Mouse (Mus musculus) heart, embryonic 13.5 days (tissue): ENCODE results near the gene Gdf10. TPM values are rescaled to one million over a fixed set of nuclear protein-coding genes. Genes with fewer than 3 reads are reported as not detected.

Experiments
- ATAC-seq: fragments of 200-750 bp; cut with Nextera tagmentation; 2 replicates; pipeline ENCODE4 v1.8.0; 2017; ENCODE audit warnings: moderate TSS enrichment; ENCODE audit not compliant: insufficient number of reproducible peaks, low FRiP score, low TSS enrichment; ENCODE audit errors: extremely low read depth
- H3K27ac ChIP-seq: fragments of 300-500 bp; sonication (generic); replicated peaks from 2 replicates; pipeline ENCODE4 v1.5.1; 2015; ENCODE audit warnings: moderate library complexity, mild to moderate bottlenecking, inconsistent platforms
- H3K27me3 ChIP-seq: fragments of 300-500 bp; sonication (generic); replicated peaks from 2 replicates; pipeline ENCODE4 v1.6.1; 2015; ENCODE audit warnings: mild to moderate bottlenecking, inconsistent platforms
- H3K36me3 ChIP-seq: fragments of 300-500 bp; sonication (generic); 2 replicates; pipeline ENCODE4 v1.6.1; 2015; ENCODE audit warnings: mild to moderate bottlenecking, inconsistent platforms
- H3K4me1 ChIP-seq: fragments of 300-500 bp; sonication (generic); 2 replicates; pipeline ENCODE4 v1.6.1; 2015; ENCODE audit warnings: inconsistent platforms
- H3K4me2 ChIP-seq: fragments of 300-500 bp; sonication (generic); 2 replicates; pipeline ENCODE4 v1.6.1; 2015; ENCODE audit warnings: inconsistent platforms, mild to moderate bottlenecking, moderate library complexity
- H3K4me3 ChIP-seq: fragments of 300-500 bp; sonication (generic); 2 replicates; pipeline ENCODE4 v1.5.1; 2015; ENCODE audit warnings: moderate library complexity, mild to moderate bottlenecking, inconsistent platforms
- H3K9ac ChIP-seq: fragments of 300-500 bp; sonication (generic); 2 replicates; pipeline ENCODE4 v1.6.1; 2015; ENCODE audit warnings: inconsistent platforms, mild to moderate bottlenecking, moderate library complexity
- H3K9me3 ChIP-seq: fragments of 300-500 bp; sonication (generic); 2 replicates; pipeline ENCODE4 v1.6.1; 2016; ENCODE audit warnings: inconsistent platforms
- WGBS: fragments of 180-500 bp; shearing (Covaris S2); methylation state at CpG from one replicate; pipeline ENCODE4 v1.1.7; 2015; ENCODE audit warnings: mixed read lengths; 5-methylcytosine and 5-hydroxymethylcytosine counted together
- polyA plus RNA-seq: library from polyadenylated mRNA; unstranded; fragments of >200 nt; fragmentation: Nextera tagmentation; extraction: Ambion mirVana; gene quantifications from 2 replicates; pipeline ENCODE4 v1.2.1, GENCODE M21; 2015

Gene Gdf10
- polyA plus RNA-seq, 1 experiment from 2014 or later: 5.0 TPM

DNA sequence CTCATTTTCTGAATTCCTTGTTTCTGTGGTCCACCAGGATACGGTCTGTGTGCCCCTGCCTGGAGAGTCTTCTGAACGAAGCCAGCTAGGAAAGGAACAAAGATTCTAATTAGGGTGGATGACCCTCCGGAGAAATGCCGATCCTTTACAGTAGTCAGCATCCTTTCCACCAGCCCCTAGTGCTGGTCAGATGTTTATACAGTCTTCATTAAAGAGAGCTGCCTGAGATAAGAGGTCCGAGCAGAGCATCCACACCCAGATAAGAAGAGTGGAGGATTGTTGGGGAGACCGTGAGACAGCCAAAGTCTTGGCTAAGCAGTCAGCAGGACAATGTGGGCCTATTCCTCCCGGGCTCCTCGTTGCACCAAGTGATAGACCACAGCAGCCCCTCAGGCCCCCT, 17.4 kb downstream of the Gdf10 start, which contains the start of gene Gdf2:
TSS of gene Gdf2 (plus strand) at position 301 of the 400 bp plus-strand sequence.
- Histone ChIP-seq H3K9me3 (no peaks in the 10 kb centered on the region), H3K27ac (no peak within 1 kb of the TSS), H3K4me1 (peaks cover 16% of the 10 kb centered on the region), H3K36me3 (no peaks in the 10 kb centered on the region), H3K4me3 (no peak within 1 kb of the TSS), H3K9ac (no peak within 1 kb of the TSS), H3K27me3 (peaks cover 16% of the 10 kb centered on the region), H3K4me2 (peak within 1 kb of the TSS; percentile 25; the same call in 1 of the 2 replicates)
- 17% methylated on average over 8 of the region's 8 CpGs for WGBS
- no peak for ATAC-seq

DNA sequence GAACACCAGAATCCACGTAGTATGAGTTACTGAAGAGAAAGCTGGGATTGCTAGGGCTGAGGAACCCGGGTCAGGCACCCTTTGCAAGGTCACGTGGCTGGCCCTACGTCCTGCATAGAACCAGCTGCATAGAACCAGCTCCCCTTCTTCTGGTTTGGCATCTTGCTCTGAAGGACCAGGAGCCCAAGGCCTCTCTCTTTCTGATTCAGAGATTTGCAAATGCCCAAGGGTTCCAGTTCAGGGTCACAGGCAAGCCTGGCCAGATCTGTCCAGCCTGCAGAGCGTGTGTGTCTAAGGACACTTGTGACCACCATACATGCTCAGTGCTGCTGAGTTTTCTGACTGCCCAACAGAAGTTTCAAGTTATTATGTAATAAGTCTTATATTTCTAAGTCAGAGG, 18.8 kb downstream of the Gdf10 start:
- Histone ChIP-seq H3K27ac (no peak overlapping the region), H3K9me3 (no peaks in the 10 kb centered on the region), H3K9ac (no peak overlapping the region), H3K4me3 (no peak overlapping the region), H3K4me2 (no peak overlapping the region), H3K27me3 (0 out of 2 replicates have a peak, but pooled peaks cover 3% of the 10 kb centered on the region), H3K4me1 (peaks cover 16% of the 10 kb centered on the region), H3K36me3 (no peaks in the 10 kb centered on the region)
- 60% methylated on average over 5 of the region's 5 CpGs for WGBS
- ATAC-seq: no peak

DNA sequence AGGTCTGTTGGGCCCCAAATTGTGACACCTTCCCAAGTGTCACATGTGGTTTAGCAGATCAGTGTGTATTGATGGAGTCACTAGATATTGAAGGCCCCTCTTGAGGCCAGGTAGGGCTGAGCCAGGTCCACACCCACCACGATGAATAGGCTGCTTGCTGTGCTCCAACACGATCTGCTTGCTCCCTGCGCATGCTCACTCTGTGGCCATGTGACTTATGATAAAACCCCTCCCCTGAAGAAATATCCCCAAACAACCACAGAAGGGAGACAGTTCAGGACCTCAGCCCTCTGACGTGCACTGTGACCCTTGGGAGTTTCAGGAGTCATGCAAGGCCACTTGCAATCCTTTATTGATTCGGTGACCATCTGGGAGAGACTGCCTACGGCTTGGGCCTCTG, 22.7 kb downstream of the Gdf10 start:
- no peak overlapping the region for H3K27ac ChIP-seq
- ATAC-seq: no peak
- H3K9ac ChIP-seq: no peak overlapping the region
- H3K4me2 ChIP-seq: no peak overlapping the region
- H3K4me3 ChIP-seq: no peak overlapping the region
- 72% methylated on average over 6 of the region's 6 CpGs for WGBS
- no peaks in the 10 kb centered on the region for H3K36me3 ChIP-seq
- H3K27me3 ChIP-seq: no peaks in the 10 kb centered on the region
- no peaks in the 10 kb centered on the region for H3K9me3 ChIP-seq
- H3K4me1 ChIP-seq: peaks cover 6% of the 10 kb centered on the region; the same call in 1 of the 2 replicates

GRCm38 (mm10) chr14:33952233-33952981, 29.0 kb downstream of the Gdf10 start:
- H3K36me3 ChIP-seq: no peaks in the 10 kb centered on the region
- H3K9ac ChIP-seq: no peak overlapping the region
- no peak for ATAC-seq
- H3K4me3 ChIP-seq: no peak overlapping the region
- H3K4me1 ChIP-seq: no peaks in the 10 kb centered on the region
- H3K4me2 ChIP-seq: no peak overlapping the region
- H3K27ac ChIP-seq: no peak overlapping the region
- 50% methylated on average over 6 of the region's 6 CpGs for WGBS
- no peaks in the 10 kb centered on the region for H3K27me3 ChIP-seq
- H3K9me3 ChIP-seq: no peaks in the 10 kb centered on the region

DNA sequence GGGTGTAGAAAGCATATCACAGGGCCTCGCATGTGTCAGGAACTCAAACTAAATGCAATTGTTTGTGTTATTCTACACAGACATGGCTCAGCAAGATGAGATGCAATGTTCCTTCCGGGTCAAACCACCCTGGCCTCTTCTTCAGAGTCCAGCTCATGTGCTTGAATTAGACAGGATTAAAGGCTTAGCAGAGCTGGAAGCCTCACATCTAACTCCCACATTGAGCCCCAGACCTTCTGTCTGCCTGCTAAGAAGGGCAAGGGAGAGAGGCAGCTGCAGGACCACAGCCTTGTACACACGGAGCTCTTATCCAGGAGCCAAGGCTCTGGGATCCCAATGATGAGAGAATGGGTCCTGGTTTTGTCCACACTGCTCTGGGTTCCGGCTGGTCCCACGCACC, 30.4 kb downstream of the Gdf10 start, which contains the start of gene Rbp3:
TSS of gene Rbp3 (plus strand) at position 243 of the 400 bp plus-strand sequence.
- no peak within 1 kb of the TSS for H3K4me2 ChIP-seq
- H3K9me3 ChIP-seq: no peaks in the 10 kb centered on the region
- peaks cover 9% of the 10 kb centered on the region for H3K4me1 ChIP-seq
- no peak within 1 kb of the TSS for H3K27ac ChIP-seq
- no peak for ATAC-seq
- H3K36me3 ChIP-seq: no peaks in the 10 kb centered on the region
- no peak within 1 kb of the TSS for H3K9ac ChIP-seq
- no peaks in the 10 kb centered on the region for H3K27me3 ChIP-seq
- WGBS: 69% methylated on average over 5 of the region's 5 CpGs
- H3K4me3 ChIP-seq: no peak within 1 kb of the TSS

DNA sequence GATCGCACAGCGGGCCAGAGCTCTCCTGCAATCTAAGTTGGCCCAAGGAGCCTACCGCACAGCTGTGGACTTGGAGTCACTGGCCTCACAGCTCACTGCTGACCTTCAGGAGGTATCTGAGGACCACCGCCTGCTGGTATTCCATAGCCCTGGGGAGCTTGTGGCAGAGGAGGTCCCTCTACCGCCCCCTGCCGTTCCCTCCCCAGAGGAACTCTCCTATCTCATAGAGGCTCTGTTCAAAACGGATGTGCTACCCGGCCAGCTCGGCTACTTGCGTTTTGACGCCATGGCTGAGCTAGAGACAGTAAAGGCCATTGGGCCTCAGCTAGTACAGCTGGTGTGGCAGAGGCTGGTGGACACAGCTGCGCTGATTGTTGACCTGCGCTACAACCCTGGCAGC, 32.7 kb downstream of the Gdf10 start:
- Histone ChIP-seq H3K4me3 (no peak overlapping the region), H3K27ac (no peak overlapping the region), H3K27me3 (0 out of 2 replicates have a peak, but pooled peaks cover 3% of the 10 kb centered on the region), H3K4me2 (no peak overlapping the region), H3K9me3 (no peaks in the 10 kb centered on the region), H3K36me3 (no peaks in the 10 kb centered on the region), H3K4me1 (peaks cover 14% of the 10 kb centered on the region), H3K9ac (no peak overlapping the region)
- ATAC-seq: no peak
- 61% methylated on average over 13 of the region's 13 CpGs for WGBS

DNA sequence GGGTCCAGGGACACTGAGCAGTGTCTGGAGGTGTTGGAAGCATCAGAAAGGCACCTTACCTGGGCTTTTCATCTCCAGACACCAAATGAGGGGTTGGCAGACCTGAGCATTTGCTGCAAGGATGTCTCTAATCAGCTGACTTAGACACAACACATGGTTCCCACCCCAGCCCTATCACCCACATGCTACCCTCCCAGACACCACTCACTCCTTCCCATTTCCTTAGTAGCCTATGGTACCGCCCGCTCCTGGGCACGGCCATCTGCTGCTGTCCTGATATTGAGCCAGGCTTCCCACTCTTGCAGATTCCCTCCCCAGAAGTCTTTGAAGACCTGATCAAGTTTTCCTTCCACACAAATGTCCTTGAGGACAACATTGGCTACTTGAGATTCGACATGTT, 34.8 kb downstream of the Gdf10 start:
- Histone ChIP-seq H3K27ac (no peak overlapping the region), H3K27me3 (0 out of 2 replicates have a peak, but pooled peaks cover 3% of the 10 kb centered on the region), H3K36me3 (no peaks in the 10 kb centered on the region), H3K4me2 (no peak overlapping the region), H3K9ac (no peak overlapping the region), H3K9me3 (no peaks in the 10 kb centered on the region), H3K4me1 (peaks cover 14% of the 10 kb centered on the region), H3K4me3 (no peak overlapping the region)
- ATAC-seq: no peak
- 55% methylated on average over 4 of the region's 4 CpGs for WGBS

GRCm38 (mm10) chr14:33958841-33959240, 35.5 kb downstream of the Gdf10 start:
- H3K9ac ChIP-seq: no peak overlapping the region
- 6% methylated on average over 3 of the region's 3 CpGs for WGBS
- ATAC-seq: no peak
- no peaks in the 10 kb centered on the region for H3K9me3 ChIP-seq
- H3K4me2 ChIP-seq: no peak overlapping the region
- H3K27ac ChIP-seq: no peak overlapping the region
- 0 out of 2 replicates have a peak, but pooled peaks cover 3% of the 10 kb centered on the region for H3K27me3 ChIP-seq
- H3K4me3 ChIP-seq: no peak overlapping the region
- no peaks in the 10 kb centered on the region for H3K36me3 ChIP-seq
- peaks cover 14% of the 10 kb centered on the region for H3K4me1 ChIP-seq

- Histone ChIP-seq H3K9ac (no peak overlapping the region), H3K27ac (no peak overlapping the region), H3K9me3 (no peaks in the 10 kb centered on the region), H3K36me3 (no peaks in the 10 kb centered on the region), H3K4me3 (no peak overlapping the region), H3K4me1 (peaks cover 14% of the 10 kb centered on the region), H3K4me2 (no peak overlapping the region), H3K27me3 (0 out of 2 replicates have a peak, but pooled peaks cover 3% of the 10 kb centered on the region)
- WGBS: 6% methylated on average over 9 of the region's 9 CpGs
- ATAC-seq: no peak
These were observed 36.0 kb downstream of the Gdf10 start for GRCm38 (mm10) chr14:33959341-33959740.

DNA sequence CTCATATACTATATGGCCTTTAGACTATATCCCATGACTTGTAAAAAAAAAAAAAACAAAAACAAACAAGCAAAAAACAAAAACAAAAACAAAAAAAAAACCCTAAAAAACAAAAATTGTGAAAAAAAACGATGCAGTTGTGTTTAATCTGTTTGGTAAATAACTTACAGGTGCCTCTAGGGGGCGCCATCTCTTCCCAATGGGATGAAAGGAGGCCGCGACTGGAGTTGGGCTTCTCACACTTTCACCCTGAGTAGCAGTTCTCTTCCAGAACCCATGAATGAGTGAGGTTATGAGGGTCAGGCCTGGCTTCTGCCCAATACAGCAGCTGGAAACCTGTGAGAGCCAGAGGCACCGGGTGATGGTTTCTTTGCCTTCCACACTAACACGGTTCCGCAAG, 42.3 kb downstream of the Gdf10 start:
- no peaks in the 10 kb centered on the region for H3K36me3 ChIP-seq
- no peaks in the 10 kb centered on the region for H3K27me3 ChIP-seq
- no peak overlapping the region for H3K27ac ChIP-seq
- WGBS: 51% methylated on average over 7 of the region's 7 CpGs
- ATAC-seq: no peak
- H3K4me2 ChIP-seq: no peak overlapping the region
- no peaks in the 10 kb centered on the region for H3K4me1 ChIP-seq
- H3K4me3 ChIP-seq: no peak overlapping the region
- no peaks in the 10 kb centered on the region for H3K9me3 ChIP-seq
- no peak overlapping the region for H3K9ac ChIP-seq

- Histone ChIP-seq H3K27me3 (peaks cover 25% of the 10 kb centered on the region), H3K4me3 (no peak overlapping the region), H3K9me3 (no peaks in the 10 kb centered on the region), H3K4me1 (peaks cover under 1% of the 10 kb centered on the region; the same call in 1 of the 2 replicates), H3K9ac (no peak overlapping the region), H3K27ac (no peak overlapping the region), H3K36me3 (no peaks in the 10 kb centered on the region), H3K4me2 (no peak overlapping the region)
- ATAC-seq: no peak
- WGBS: 38% methylated on average over 7 of the region's 7 CpGs
These were observed 49.3 kb downstream of the Gdf10 start for GRCm38 (mm10) chr14:33972679-33973078.

DNA sequence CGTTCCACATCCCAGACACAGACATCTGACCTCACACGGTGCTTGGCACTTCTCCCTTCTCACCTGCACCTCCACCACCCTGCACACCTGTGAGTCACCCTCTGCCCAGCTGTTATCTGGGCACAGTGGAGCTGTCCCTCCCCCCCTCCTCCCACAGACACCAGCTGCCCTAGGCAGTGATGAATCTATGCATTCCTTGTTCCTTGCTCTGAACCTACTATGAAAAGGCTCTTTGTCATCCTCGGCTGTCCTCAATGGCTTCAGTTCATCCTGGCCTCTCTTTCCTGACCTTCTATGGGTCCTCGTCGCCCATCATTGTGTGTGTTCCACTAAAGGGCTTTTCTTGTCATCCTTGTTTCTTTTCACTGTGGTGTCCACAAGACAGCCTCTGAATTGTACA, 51.4 kb downstream of the Gdf10 start:
- Histone ChIP-seq H3K4me2 (no peak overlapping the region), H3K36me3 (no peaks in the 10 kb centered on the region), H3K27me3 (peaks cover 46% of the 10 kb centered on the region), H3K9me3 (no peaks in the 10 kb centered on the region), H3K4me3 (no peak overlapping the region), H3K27ac (no peak overlapping the region), H3K9ac (no peak overlapping the region), H3K4me1 (peaks cover 15% of the 10 kb centered on the region; the same call in 1 of the 2 replicates)
- ATAC-seq: no peak
- 64% methylated on average over 5 of the region's 5 CpGs for WGBS
